ENCODE assay signal across 13 mouse cellular contexts in genomic region chr13:119965968-119966367, GRCm38 (mm10). TPM values are rescaled to one million over a fixed set of nuclear protein-coding genes. Genes with fewer than 3 reads are reported as not detected.
DNase-seq lines count a peak whose midpoint lies in the region; ATAC-seq lines count a peak whose summit lies in the region.
"Not testable (repeated sequence)": the region's sequence is repeated elsewhere in the genome, so short reads cannot be mapped to it uniquely, and the experiment has no call there.
"Had no signal": no experiment of that assay in that cellular context is flagged by ENCODE, and none has a peak within 500 bp of the region (broad histone marks: within the 10 kb centered on the region; RNA-seq: fewer than 3 reads in every experiment).

No protein-coding gene starts in this region.

- 0% methylated on average over 21 of the region's 22 CpGs for WGBS in embryonic facial prominence, embryonic 15.5 days
- under 1% methylated on average over 20 of the region's 22 CpGs for WGBS in heart, embryonic 11.5 days (ENCODE audit: insufficient replicate concordance)
- WGBS in lung, embryonic 15.5 days: under 1% methylated on average over 18 of the region's 22 CpGs

- not testable (repeated sequence) for H3K4me1 ChIP-seq in embryonic facial prominence, embryonic 15.5 days; heart, embryonic 11.5 days (ENCODE audit: control insufficient read depth, insufficient read depth, low read length); lung, embryonic 15.5 days

- peak overlapping the region; percentile 32; the same call in 1 of the 2 replicates for H3K4me2 ChIP-seq in embryonic facial prominence, embryonic 15.5 days (replicated peaks)
- peak overlapping the region; percentile 43 for H3K4me2 ChIP-seq in heart, embryonic 11.5 days
- peak overlapping the region; percentile 45 for H3K4me2 ChIP-seq in lung, embryonic 15.5 days

- not testable (repeated sequence) for H3K9ac ChIP-seq in embryonic facial prominence, embryonic 15.5 days; heart, embryonic 11.5 days (ENCODE audit: low read depth, low read length); lung, embryonic 15.5 days

- not testable (repeated sequence) for H3K36me3 ChIP-seq in embryonic facial prominence, embryonic 15.5 days; heart, embryonic 11.5 days (ENCODE audit: control insufficient read depth, insufficient read depth, low read length); lung, embryonic 15.5 days

- H3K9me3 ChIP-seq in embryonic facial prominence, embryonic 15.5 days (replicated peaks); heart, embryonic 11.5 days (replicated peaks; ENCODE audit: control insufficient read depth, low read length); lung, embryonic 15.5 days: not testable (repeated sequence)

- intact Hi-C loops in left cerebral cortex, postnatal 36 days (cut with DNase I): not testable (repeated sequence)

- H3K27ac ChIP-seq in embryonic facial prominence, embryonic 15.5 days (replicated peaks); heart, embryonic 11.5 days (ENCODE audit: low read depth, low read length); lung, embryonic 15.5 days: not testable (repeated sequence)

- peak; percentile 2 to 39 for DNase-seq in adrenal gland, postnatal 36 days
- DNase-seq in left cerebral cortex, postnatal 36 days (ENCODE audit: low spot score in 2 of 2): peak; percentile 2 to 5
- DNase-seq in naive thymus-derived CD4-positive, alpha-beta T cell, adult 2 months (ENCODE audit: low read depth): peak; percentile 5
- peak; percentile 51 for DNase-seq in testis, postnatal 10 days (ENCODE audit: low spot score)

- ATAC-seq in embryonic facial prominence, embryonic 15.5 days (ENCODE audit: insufficient number of reproducible peaks, low FRiP score, low TSS enrichment, low read depth); heart, embryonic 11.5 days (replicated peaks; ENCODE audit: insufficient number of reproducible peaks, low FRiP score, low TSS enrichment); lung, embryonic 15.5 days (ENCODE audit: borderline replicate concordance, extremely low read depth, low FRiP score, low TSS enrichment): not testable (repeated sequence)
- peak; percentile 17 for ATAC-seq in inflammation-experienced regulatory T-cells, adult 6 months

- H3K27me3 ChIP-seq in embryonic facial prominence, embryonic 15.5 days; heart, embryonic 11.5 days (ENCODE audit: control insufficient read depth, insufficient read depth, low read length); lung, embryonic 15.5 days: not testable (repeated sequence)

- H3K4me3 ChIP-seq in embryonic facial prominence, embryonic 15.5 days (replicated peaks): peak overlapping the region; percentile 27
- peak overlapping the region; percentile 26 for H3K4me3 ChIP-seq in heart, embryonic 11.5 days (ENCODE audit: low read depth, low read length)
- H3K4me3 ChIP-seq in lung, embryonic 15.5 days: peak overlapping the region; percentile 23

RNA-seq across cellular contexts. Expression of gene B020031M17Rik, which starts 15.4 kb away (rescaled TPM):
- not detected for total RNA-seq in adrenal gland, postnatal 36 days (2021)
- polyA plus RNA-seq in embryonic facial prominence, embryonic 15.5 days (2015; fragmentation: Nextera tagmentation; extraction: Ambion mirVana): not detected in 2 replicates
- polyA plus RNA-seq in heart, embryonic 11.5 days (2014; fragmentation: Nextera tagmentation; extraction: Ambion mirVana): not detected in 2 replicates
- polyA plus RNA-seq in inflammation-experienced regulatory T-cells, adult 6 months (2017; shearing (Covaris generic)): not detected
- not detected for total RNA-seq in left cerebral cortex, postnatal 36 days (2021)
- polyA plus RNA-seq in lung, embryonic 15.5 days (2015; fragmentation: Nextera tagmentation; extraction: Ambion mirVana): not detected in 2 replicates
- total RNA-seq: G1E; left cerebral cortex, postnatal 10 days had no signal
- polyA plus RNA-seq: erythroblast, embryonic 14.5 days; G1E; hindbrain, embryonic 13.5 days; thymus, postnatal 0 days had no signal

RNA-seq across cellular contexts. Expression of gene Gm21761, which starts 36.9 kb away (rescaled TPM):
- not detected for total RNA-seq in adrenal gland, postnatal 36 days (2021)
- not detected in 2 replicates for polyA plus RNA-seq in embryonic facial prominence, embryonic 15.5 days (2015; fragmentation: Nextera tagmentation; extraction: Ambion mirVana)
- polyA plus RNA-seq in heart, embryonic 11.5 days (2014; fragmentation: Nextera tagmentation; extraction: Ambion mirVana): not detected in 2 replicates
- polyA plus RNA-seq in inflammation-experienced regulatory T-cells, adult 6 months (2017; shearing (Covaris generic)): not detected
- total RNA-seq in left cerebral cortex, postnatal 36 days (2021): not detected
- not detected in 2 replicates for polyA plus RNA-seq in lung, embryonic 15.5 days (2015; fragmentation: Nextera tagmentation; extraction: Ambion mirVana)
- total RNA-seq: left cerebral cortex, postnatal 10 days had no signal
- polyA plus RNA-seq: erythroblast, embryonic 14.5 days; G1E; hindbrain, embryonic 13.5 days; thymus, postnatal 0 days had no signal
